Mouse (Mus musculus) heart, embryonic 14.5 days (tissue): ENCODE results near the gene Eras. TPM values are rescaled to one million over a fixed set of nuclear protein-coding genes. Genes with fewer than 3 reads are reported as not detected.
A peak's percentile ranks its signal among the peaks of the same experiment; 100 is the strongest.
"Not testable (repeated sequence)": the region's sequence is repeated elsewhere in the genome, so short reads cannot be mapped to it uniquely, and the experiment has no call there.

Experiments used
- ATAC-seq: fragments of 200-750 bp; cut with Nextera tagmentation; 2 replicates; pipeline ENCODE4 v1.8.0; 2017; ENCODE audit warnings: low read depth, moderate TSS enrichment; ENCODE audit not compliant: insufficient number of reproducible peaks, insufficient read depth, low FRiP score
- H3K27ac ChIP-seq, 2 experiments: fragments of 200-500 bp in 1 of 2; fragments of 300-500 bp in 1 of 2; sonication (generic) in 1 of 2; replicated peaks in 1 of 2; 2 replicates each; pipeline ENCODE4 v1.5.1; 2012 to 2014; ENCODE audit warnings: low read depth in 2 of 2, low read length in 2 of 2, control low read depth in 1 of 2, mild to moderate bottlenecking in 1 of 2, mixed read lengths in 1 of 2; ENCODE audit not compliant: control insufficient read depth in 1 of 2, insufficient read depth in 1 of 2
- H3K27me3 ChIP-seq: fragments of 300-500 bp; sonication (generic); 2 replicates; pipeline ENCODE4 v1.6.1; 2014; ENCODE audit warnings: mild to moderate bottlenecking, low read length, control low read depth; ENCODE audit not compliant: control insufficient read depth, insufficient read depth
- H3K36me3 ChIP-seq: fragments of 300-500 bp; sonication (generic); 2 replicates; pipeline ENCODE4 v1.6.1; 2014; ENCODE audit warnings: mild to moderate bottlenecking, control low read depth, low read length, mixed read lengths; ENCODE audit not compliant: control insufficient read depth, insufficient read depth
- H3K4me1 ChIP-seq, 2 experiments: fragments of 200-500 bp in 1 of 2; fragments of 300-500 bp in 1 of 2; sonication (generic) in 1 of 2; 2 replicates each; pipeline ENCODE4 v1.6.1; 2012 to 2014; ENCODE audit warnings: low read length in 2 of 2, control low read depth in 1 of 2, mixed read lengths in 1 of 2; ENCODE audit not compliant: control insufficient read depth in 2 of 2, insufficient read depth in 2 of 2
- H3K4me2 ChIP-seq: fragments of 300-500 bp; sonication (generic); 2 replicates; pipeline ENCODE4 v1.6.1; 2014; ENCODE audit warnings: mild to moderate bottlenecking, low read length
- H3K4me3 ChIP-seq, 2 experiments: fragments of 200-500 bp in 1 of 2; fragments of 300-500 bp in 1 of 2; sonication (generic) in 1 of 2; 2 replicates each; pipeline ENCODE4 v1.5.1; 2012 to 2014; ENCODE audit warnings: low read length in 2 of 2, mild to moderate bottlenecking in 2 of 2, control low read depth in 1 of 2, low read depth in 1 of 2, moderate library complexity in 1 of 2; ENCODE audit not compliant: control insufficient read depth in 1 of 2, insufficient read depth in 1 of 2
- H3K9ac ChIP-seq: fragments of 300-500 bp; sonication (generic); 2 replicates; pipeline ENCODE4 v1.6.1; 2014; ENCODE audit warnings: mild to moderate bottlenecking, low read length
- H3K9me3 ChIP-seq: fragments of 300-500 bp; sonication (generic); 2 replicates; pipeline ENCODE4 v1.6.1; 2016; ENCODE audit warnings: low read length, control low read depth; ENCODE audit not compliant: control insufficient read depth
- WGBS: fragments of 180-500 bp; shearing (Covaris S2); extraction: QIAGEN DNeasy Blood & Tissue Kit; methylation state at CpG from one replicate; pipeline ENCODE4 v1.1.7; 2014; 5-methylcytosine and 5-hydroxymethylcytosine counted together
- polyA plus RNA-seq: library from polyadenylated mRNA; unstranded; fragments of >200 nt; fragmentation: Nextera tagmentation; extraction: Ambion mirVana; gene quantifications from 2 replicates; pipeline ENCODE4 v1.2.1, GENCODE M21; 2014

The Eras gene
- polyA plus RNA-seq, 1 experiment from 2014 or later: not detected

- Histone ChIP-seq H3K27me3 (no peaks in the 10 kb centered on the region), H3K9ac (no peak overlapping the region), H3K4me3 (no peak overlapping the region), H3K36me3 (peaks cover 59% of the 10 kb centered on the region), H3K9me3 (no peaks in the 10 kb centered on the region), H3K4me1 (no peaks in the 10 kb centered on the region), H3K27ac (no peak overlapping the region), H3K4me2 (no peak overlapping the region)
- WGBS: 40% methylated on average over 11 of the region's 11 CpGs
- no peak for ATAC-seq
Observed at GRCm38 (mm10) chrX:7936874-7937273, 8.5 kb upstream of the Eras start.

- H3K27me3 ChIP-seq: peaks cover 60% of the 10 kb centered on the region
- H3K9me3 ChIP-seq: no peaks in the 10 kb centered on the region
- no peak overlapping the region for H3K9ac ChIP-seq
- H3K36me3 ChIP-seq: peaks cover 20% of the 10 kb centered on the region; the same call in 1 of the 2 replicates
- 25% methylated on average over 10 of the region's 10 CpGs for WGBS
- no peak overlapping the region for H3K4me3 ChIP-seq
- ATAC-seq: no peak
- no peaks in the 10 kb centered on the region for H3K4me1 ChIP-seq
- H3K4me2 ChIP-seq: peak overlapping the region; percentile 34; the same call in 1 of the 2 replicates
- no peak overlapping the region for H3K27ac ChIP-seq
Observed at GRCm38 (mm10) chrX:7927116-7927515, 1.3 kb downstream of the Eras start.

GRCm38 (mm10) chrX:7926266-7926665, 2.1 kb downstream of the Eras start:
- no peaks in the 10 kb centered on the region for H3K4me1 ChIP-seq
- H3K4me3 ChIP-seq: no peak overlapping the region
- peaks cover 69% of the 10 kb centered on the region for H3K27me3 ChIP-seq
- H3K9me3 ChIP-seq: no peaks in the 10 kb centered on the region
- no peak overlapping the region for H3K9ac ChIP-seq
- H3K36me3 ChIP-seq: peaks cover 12% of the 10 kb centered on the region; the same call in 1 of the 2 replicates
- no peak overlapping the region for H3K4me2 ChIP-seq
- H3K27ac ChIP-seq: no peak overlapping the region
- no peak for ATAC-seq
- whole genome bisulfite sequencing: 66% methylated on average over 6 of the region's 6 CpGs

DNA sequence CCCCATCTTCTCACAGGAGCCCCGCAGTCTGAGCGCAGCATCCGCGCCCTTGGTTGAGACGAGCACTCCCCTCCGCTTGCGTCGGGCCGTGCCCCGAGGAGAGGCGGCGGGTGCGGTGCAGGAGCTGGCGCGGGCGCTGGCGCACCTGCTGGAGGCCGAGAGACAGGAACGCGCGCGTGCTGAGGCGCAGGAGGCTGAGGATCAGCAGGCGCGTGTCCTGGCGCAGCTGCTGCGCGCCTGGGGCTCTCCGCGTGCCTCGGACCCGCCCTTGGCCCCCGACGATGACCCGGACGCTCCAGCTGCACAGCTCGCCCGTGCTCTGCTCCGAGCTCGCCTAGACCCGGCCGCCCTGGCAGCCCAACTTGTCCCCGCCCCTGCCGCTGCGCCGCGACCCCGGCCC, 6.4 kb downstream of the Eras start:
- H3K4me3 ChIP-seq: peak overlapping the region; percentile 28 to 31
- no peaks in the 10 kb centered on the region for H3K36me3 ChIP-seq
- 17% methylated on average over 41 of the region's 48 CpGs for WGBS
- H3K4me1 ChIP-seq: no peaks in the 10 kb centered on the region
- peak overlapping the region; percentile 59 for H3K4me2 ChIP-seq
- H3K27me3 ChIP-seq: peaks cover 79% of the 10 kb centered on the region
- no peak for ATAC-seq
- no peak overlapping the region for H3K9ac ChIP-seq
- H3K9me3 ChIP-seq: no peaks in the 10 kb centered on the region
- H3K27ac ChIP-seq: no peak overlapping the region

DNA sequence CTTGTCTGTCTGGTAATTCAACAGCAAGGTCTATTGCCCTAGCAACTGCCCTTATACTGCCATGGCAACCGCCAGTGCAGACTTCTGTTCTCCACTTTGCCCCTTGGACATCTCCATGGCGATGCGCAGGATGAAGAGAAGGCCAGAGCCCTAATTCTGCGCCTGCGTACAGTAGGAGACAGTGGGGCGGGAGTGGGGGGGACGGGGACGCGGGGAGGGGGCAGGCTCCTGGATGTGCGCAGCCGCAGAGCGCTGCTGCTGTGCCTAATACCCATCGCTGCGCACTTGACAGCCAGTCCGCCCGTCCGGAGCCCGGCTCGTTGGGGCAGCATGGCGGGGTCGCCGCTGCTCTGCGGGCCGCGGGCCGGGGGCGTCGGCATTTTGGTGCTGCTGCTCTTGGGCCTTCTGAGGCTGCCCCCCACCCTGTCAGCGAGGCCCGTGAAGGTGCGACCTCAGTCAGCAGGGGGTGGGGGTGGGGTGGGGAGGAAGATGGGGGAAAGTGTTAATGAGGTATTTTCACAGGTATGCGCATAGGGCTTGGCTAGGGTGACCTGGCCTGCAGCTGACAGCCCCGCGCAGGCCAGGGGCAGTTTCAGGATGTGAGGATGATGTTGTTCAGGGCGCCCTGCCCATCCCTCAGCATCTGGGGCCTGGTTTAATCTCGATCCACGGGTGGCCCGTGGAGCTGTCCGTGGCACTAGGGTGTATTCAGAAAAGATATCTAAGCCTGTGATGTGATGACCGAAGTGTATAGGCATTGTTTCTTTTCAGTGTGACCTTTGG, 8.6 kb downstream of the Eras start, which contains the start of gene Pcsk1n:
Gene Pcsk1n (plus strand): TSS at position 222 of the 783 bp plus-strand sequence.
- WGBS: 13% methylated on average over 36 of the region's 40 CpGs
- no peaks in the 10 kb centered on the region for H3K36me3 ChIP-seq
- no peak for ATAC-seq
- H3K4me1 ChIP-seq: no peaks in the 10 kb centered on the region
- H3K4me3 ChIP-seq: 0 out of 4 replicates have a peak within 1 kb of the TSS, but pooled peaks of 1 of the 2 experiments have one; percentile 6
- no peak within 1 kb of the TSS for H3K9ac ChIP-seq
- peak within 1 kb of the TSS; percentile 38 for H3K4me2 ChIP-seq
- peaks cover 59% of the 10 kb centered on the region for H3K27me3 ChIP-seq
- no peaks in the 10 kb centered on the region for H3K9me3 ChIP-seq
- H3K27ac ChIP-seq: no peak within 1 kb of the TSS

- H3K4me1 ChIP-seq, H3K4me2 ChIP-seq, H3K4me3 ChIP-seq, H3K9me3 ChIP-seq, H3K36me3 ChIP-seq, ATAC-seq, H3K27ac ChIP-seq, H3K9ac ChIP-seq: not testable (repeated sequence)
- peaks cover 42% of the 10 kb centered on the region for H3K27me3 ChIP-seq
- WGBS: 63% methylated on average over 6 of the region's 6 CpGs
Observed at GRCm38 (mm10) chrX:7917960-7918359, 10.4 kb downstream of the Eras start.

DNA sequence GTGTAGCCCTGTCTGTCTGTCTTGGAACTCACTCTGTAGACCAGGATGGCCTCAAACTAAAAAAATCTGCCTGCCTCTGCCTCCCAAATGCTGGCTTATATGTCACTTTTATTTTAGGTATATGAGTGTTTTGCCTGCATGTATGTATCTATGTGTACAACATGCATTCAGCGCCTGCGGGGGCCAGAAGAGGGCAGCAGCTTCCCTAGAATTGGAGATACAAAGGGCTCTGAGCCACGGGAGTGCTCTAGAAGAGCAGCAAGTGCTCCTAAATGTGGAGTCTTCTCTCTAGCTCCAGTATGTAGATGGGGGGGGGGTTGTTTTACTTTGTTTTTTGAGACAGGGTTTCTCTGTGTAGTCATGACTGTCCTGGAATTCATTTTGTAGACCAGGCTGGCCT, 12.7 kb downstream of the Eras start:
- H3K36me3 ChIP-seq, H3K27ac ChIP-seq, H3K9me3 ChIP-seq, H3K9ac ChIP-seq, H3K4me2 ChIP-seq, ATAC-seq, H3K4me3 ChIP-seq, H3K4me1 ChIP-seq: not testable (repeated sequence)
- H3K27me3 ChIP-seq: peaks cover 19% of the 10 kb centered on the region
- 23% methylated on average over 3 of the region's 3 CpGs for WGBS
